Mouse (Mus musculus) small intestine, adult 10 weeks (tissue): ENCODE measurements around the gene Ifih1. TPM values are rescaled to one million over a fixed set of nuclear protein-coding genes. Genes with fewer than 3 reads are reported as not detected.

Experiments used
- polyA plus RNA-seq: library from polyadenylated mRNA; stranded (reverse); fragments of 350-450 nt; fragmentation: Illumina TruSeq; extraction: RNeasy Lipid Tissue Mini Kit (QIAGEN cat#74804); gene quantifications from one replicate; pipeline ENCODE4 v1.2.3, GENCODE M21; 2014; ENCODE audit warnings: low replicate concordance

Gene Ifih1
- 116 TPM for polyA plus RNA-seq

GRCm38 (mm10) chr2:62646014-62646645, at the start of gene Ifih1:
Ifih1 (minus strand) TSS chr2:62646255.

GRCm38 (mm10) chr2:62664135-62664670, 18.1 kb upstream of the Ifih1 start, which contains the start of gene Gca:
Gca (plus strand) TSS chr2:62664285.

DNA sequence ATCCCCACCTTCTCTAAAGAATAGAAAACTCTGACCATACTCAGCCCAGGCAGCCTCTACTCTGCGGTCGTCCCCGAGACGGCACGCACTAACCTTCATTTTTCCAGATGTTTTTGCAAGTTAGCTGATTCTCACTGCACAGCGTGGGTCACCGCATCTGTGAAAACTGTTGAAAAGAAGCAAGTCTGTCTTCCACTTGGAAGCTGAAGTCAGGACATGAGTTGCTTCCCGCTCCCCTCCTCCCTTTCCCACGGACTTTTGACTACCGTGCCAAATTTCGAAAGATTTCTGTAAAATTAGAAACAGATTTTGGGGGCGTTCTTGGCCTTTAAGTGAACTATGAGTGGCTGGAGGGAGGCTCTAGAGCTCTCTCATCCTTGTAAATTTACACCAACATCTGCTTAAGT, 72.3 kb downstream of the Ifih1 start, which contains the start of gene Fap:
Gene Fap, minus strand, starts transcription at position 323 of the 407 bp plus-strand sequence.

Other genes with a start within 250 kb of the Ifih1 start
- gene Dpp4, start 234.0 kb downstream of the Ifih1 start, polyA plus RNA-seq: 1,017 TPM
- 69.9 TPM for gene Gcg, start 162.6 kb downstream of the Ifih1 start, polyA plus RNA-seq
- 5.0 TPM for gene Fap, start 72.2 kb downstream of the Ifih1 start, polyA plus RNA-seq
- 37.2 TPM for gene Gca, start 18.0 kb upstream of the Ifih1 start, polyA plus RNA-seq